Mouse (Mus musculus): ENCODE measurements around the gene Thpo.

The Thpo gene

GRCm38 (mm10) chr16:20733731-20734730 is at the start of gene Thpo:
Gene Thpo (minus strand): TSS chr16:20734511.
- in situ Hi-C loops (cut with MboI; ENCODE audit: low pct_unique_long_range_greater_than_20kb in 1 of 2, low sequenced_read_pairs in 2 of 2, unreplicated experiment in 1 of 2) = no loop called here

GRCm38 (mm10) chr16:20783891-20784290 is 49.6 kb upstream of the Thpo start:
- in situ Hi-C loops (cut with MboI; ENCODE audit: low pct_unique_long_range_greater_than_20kb in 1 of 2, low sequenced_read_pairs in 2 of 2, unreplicated experiment in 1 of 2) = loop anchor here in 1 of 2 experiments (25.0 kb wide), 1 partner anchor 628 kb away; the partner anchor contains the start of gene Vps8

GRCm38 (mm10) chr16:20781101-20781630 is 46.9 kb upstream of the Thpo start:
- in situ Hi-C loops (cut with MboI; ENCODE audit: low pct_unique_long_range_greater_than_20kb in 1 of 2, low sequenced_read_pairs in 2 of 2, unreplicated experiment in 1 of 2) = loop anchor here in 1 of 2 experiments (25.0 kb wide), 1 partner anchor 631 kb away; the partner anchor contains the start of gene Vps8

GRCm38 (mm10) chr16:20779846-20780245 is 45.5 kb upstream of the Thpo start:
- in situ Hi-C loops (cut with MboI; ENCODE audit: low pct_unique_long_range_greater_than_20kb in 1 of 2, low sequenced_read_pairs in 2 of 2, unreplicated experiment in 1 of 2) = loop anchor here (10.0 to 25.0 kb wide), 2 partner anchors 115 to 632 kb away; partner anchors contain the start of gene Vps8 (in 1 of the 2)

- in situ Hi-C loops (cut with MboI; ENCODE audit: low pct_unique_long_range_greater_than_20kb in 1 of 2, low sequenced_read_pairs in 2 of 2, unreplicated experiment in 1 of 2) = loop anchor here (10.0 to 25.0 kb wide), 2 partner anchors 120 to 637 kb away; partner anchors contain the start of gene Vps8 (in 1 of the 2)
These were observed 40.7 kb upstream of the Thpo start for GRCm38 (mm10) chr16:20775021-20775420.

GRCm38 (mm10) chr16:20765244-20765643 is 30.9 kb upstream of the Thpo start:
- in situ Hi-C loops (cut with MboI; ENCODE audit: low pct_unique_long_range_greater_than_20kb in 1 of 2, low sequenced_read_pairs in 2 of 2, unreplicated experiment in 1 of 2) = loop anchor here (10.0 to 25.0 kb wide), 2 partner anchors 422 to 430 kb away; no protein-coding TSS in a partner anchor

GRCm38 (mm10) chr16:20761681-20762080 is 27.4 kb upstream of the Thpo start:
- in situ Hi-C loops (cut with MboI; ENCODE audit: low pct_unique_long_range_greater_than_20kb in 1 of 2, low sequenced_read_pairs in 2 of 2, unreplicated experiment in 1 of 2) = loop anchor here (5.0 to 25.0 kb wide), 3 partner anchors 39 to 433 kb away; no protein-coding TSS in a partner anchor

- in situ Hi-C loops (cut with MboI; ENCODE audit: low pct_unique_long_range_greater_than_20kb in 1 of 2, low sequenced_read_pairs in 2 of 2, unreplicated experiment in 1 of 2) = loop anchor here in 1 of 2 experiments (25.0 kb wide), 1 partner anchor 430 kb away; no protein-coding TSS in a partner anchor
These were observed 23.1 kb upstream of the Thpo start for GRCm38 (mm10) chr16:20757385-20757784.

- in situ Hi-C loops (cut with MboI; ENCODE audit: low pct_unique_long_range_greater_than_20kb in 1 of 2, low sequenced_read_pairs in 2 of 2, unreplicated experiment in 1 of 2) = loop anchor here in 1 of 2 experiments (25.0 kb wide), 1 partner anchor 431 kb away; no protein-coding TSS in a partner anchor
These were observed 21.7 kb upstream of the Thpo start for GRCm38 (mm10) chr16:20756052-20756451.

- in situ Hi-C loops (cut with MboI; ENCODE audit: low pct_unique_long_range_greater_than_20kb in 1 of 2, low sequenced_read_pairs in 2 of 2, unreplicated experiment in 1 of 2) = loop anchor here in 1 of 2 experiments (25.0 kb wide), 1 partner anchor 437 kb away; no protein-coding TSS in a partner anchor
These were observed 16.2 kb upstream of the Thpo start for GRCm38 (mm10) chr16:20750518-20750917.

- in situ Hi-C loops (cut with MboI; ENCODE audit: low pct_unique_long_range_greater_than_20kb in 1 of 2, low sequenced_read_pairs in 2 of 2, unreplicated experiment in 1 of 2) = no loop called here
These were observed 12.3 kb upstream of the Thpo start for GRCm38 (mm10) chr16:20746641-20747040.

- in situ Hi-C loops (cut with MboI; ENCODE audit: low pct_unique_long_range_greater_than_20kb in 1 of 2, low sequenced_read_pairs in 2 of 2, unreplicated experiment in 1 of 2) = no loop called here
These were observed 5.5 kb upstream of the Thpo start for GRCm38 (mm10) chr16:20739845-20740244.

GRCm38 (mm10) chr16:20736823-20737222 is 2.5 kb upstream of the Thpo start:
- in situ Hi-C loops (cut with MboI; ENCODE audit: low pct_unique_long_range_greater_than_20kb in 1 of 2, low sequenced_read_pairs in 2 of 2, unreplicated experiment in 1 of 2) = no loop called here

- in situ Hi-C loops (cut with MboI; ENCODE audit: low pct_unique_long_range_greater_than_20kb in 1 of 2, low sequenced_read_pairs in 2 of 2, unreplicated experiment in 1 of 2) = no loop called here
These were observed 1.9 kb upstream of the Thpo start for GRCm38 (mm10) chr16:20736168-20736567.

- in situ Hi-C loops (cut with MboI; ENCODE audit: low pct_unique_long_range_greater_than_20kb in 1 of 2, low sequenced_read_pairs in 2 of 2, unreplicated experiment in 1 of 2) = no loop called here
These were observed 1.3 kb upstream of the Thpo start for GRCm38 (mm10) chr16:20735651-20736050.

- in situ Hi-C loops (cut with MboI; ENCODE audit: low pct_unique_long_range_greater_than_20kb in 1 of 2, low sequenced_read_pairs in 2 of 2, unreplicated experiment in 1 of 2) = no loop called here
These were observed 1.2 kb downstream of the Thpo start, which contains the start of gene Chrd for GRCm38 (mm10) chr16:20732925-20733730. Gene Chrd (plus strand): TSS chr16:20733127.

- in situ Hi-C loops (cut with MboI; ENCODE audit: low pct_unique_long_range_greater_than_20kb in 1 of 2, low sequenced_read_pairs in 2 of 2, unreplicated experiment in 1 of 2) = no loop called here
These were observed 1.9 kb downstream of the Thpo start for GRCm38 (mm10) chr16:20732251-20732924.
